Comparison of ENCODE assay signal across 22 mouse cellular contexts in genomic region chr12:27468141-27468540, GRCm38 (mm10).
DNase-seq lines count a peak whose midpoint lies in the region; ATAC-seq and TF ChIP-seq lines count a peak whose summit lies in the region.
"Had no signal": no experiment of that assay in that cellular context is flagged by ENCODE, and none has a peak within 500 bp of the region (broad histone marks: within the 10 kb centered on the region; RNA-seq: fewer than 3 reads in every experiment).

No protein-coding gene starts in this region.

- TF ChIP-seq POLR2A in kidney, adult 2 months (IDR thresholded peaks at IDR 0.05; ENCODE audit: low read depth, low read length) = no peak

- H3K79me2 ChIP-seq in C2C12 (ENCODE audit: control insufficient read depth, insufficient read depth) = no peaks in the 10 kb centered on the region

- H3K27me3 ChIP-seq in C2C12 (ENCODE audit: control insufficient read depth, insufficient read depth, insufficient read length) = no peaks in the 10 kb centered on the region
- no peaks in the 10 kb centered on the region for H3K27me3 ChIP-seq in hindbrain, embryonic 12.5 days
- H3K27me3 ChIP-seq in kidney, adult 2 months (replicated peaks; ENCODE audit: control insufficient read depth, insufficient read depth, low read length) = no peaks in the 10 kb centered on the region
- H3K27me3 ChIP-seq: embryonic facial prominence, embryonic 15.5 days; limb, embryonic 15.5 days; liver, embryonic 15.5 days; midbrain, embryonic 12.5 days; neural tube, embryonic 13.5 days had no signal

- no peak for ATAC-seq in hindbrain, embryonic 12.5 days (ENCODE audit: low FRiP score)
- ATAC-seq: activated CD4-positive, CD25-positive, alpha-beta regulatory T cell, adult 4 months; forebrain, postnatal 0 days had no signal

- H3K36me3 ChIP-seq in C2C12 (ENCODE audit: control insufficient read depth, insufficient read depth) = no peaks in the 10 kb centered on the region
- H3K36me3 ChIP-seq in hindbrain, embryonic 12.5 days = no peaks in the 10 kb centered on the region
- no peaks in the 10 kb centered on the region for H3K36me3 ChIP-seq in kidney, adult 2 months (ENCODE audit: control insufficient read depth, insufficient read depth, low read length)
- H3K36me3 ChIP-seq: embryonic facial prominence, embryonic 15.5 days; forebrain, embryonic 10.5 days; limb, embryonic 15.5 days; liver, embryonic 15.5 days; midbrain, embryonic 12.5 days; neural tube, embryonic 13.5 days had no signal

- no peak for TF ChIP-seq CTCF in C2C12 (IDR thresholded peaks at IDR 0.05; ENCODE audit: control insufficient read depth, insufficient read depth, insufficient read length)
- no peak for TF ChIP-seq CTCF in kidney, adult 2 months (conservative IDR thresholded peaks at IDR 0.05; ENCODE audit: insufficient read depth, insufficient read length, low read depth, low read length)

- peaks cover 14% of the 10 kb centered on the region; the same call in 1 of the 2 replicates for H3K4me1 ChIP-seq in hindbrain, embryonic 12.5 days
- H3K4me1 ChIP-seq in kidney, adult 2 months (ENCODE audit: control insufficient read depth, insufficient read depth, low read length) = no peaks in the 10 kb centered on the region
- H3K4me1 ChIP-seq: liver, embryonic 15.5 days had no signal

- H3K4me3 ChIP-seq in C2C12 (ENCODE audit: insufficient read depth, poor library complexity, severe bottlenecking) = no peak overlapping the region
- no peak overlapping the region for H3K4me3 ChIP-seq in hindbrain, embryonic 12.5 days
- H3K4me3 ChIP-seq in kidney, adult 2 months (ENCODE audit: insufficient read depth, low read depth, low read length) = no peak overlapping the region
- H3K4me3 ChIP-seq: embryonic facial prominence, embryonic 15.5 days; forebrain, embryonic 10.5 days; layer of hippocampus, adult 2 months; limb, embryonic 15.5 days; liver, embryonic 15.5 days; midbrain, embryonic 12.5 days; neural tube, embryonic 13.5 days had no signal

- no peak overlapping the region for H3K9ac ChIP-seq in hindbrain, embryonic 12.5 days
- H3K9ac ChIP-seq: embryonic facial prominence, embryonic 15.5 days; forebrain, postnatal 0 days; limb, embryonic 15.5 days; liver, embryonic 15.5 days; midbrain, embryonic 12.5 days; neural tube, embryonic 13.5 days had no signal

- no peak overlapping the region for H3K4me2 ChIP-seq in hindbrain, embryonic 12.5 days (replicated peaks)
- H3K4me2 ChIP-seq: embryonic facial prominence, embryonic 15.5 days; limb, embryonic 15.5 days; liver, embryonic 15.5 days; midbrain, embryonic 12.5 days; neural tube, embryonic 13.5 days had no signal

- WGBS in hindbrain, embryonic 12.5 days = 94% methylated on average over 3 of the region's 3 CpGs
- 91% methylated on average over 3 of the region's 3 CpGs for WGBS in kidney, adult 2 months

- peak; percentile 15 for DNase-seq in gastrocnemius, postnatal 25 days
- DNase-seq in gastrocnemius, postnatal 14 days = no peak
- peak; percentile 72 for DNase-seq in adipocyte (ENCODE audit: low spot score)
- DNase-seq in mesoderm, embryonic 11.5 days (ENCODE audit: low read depth, low spot score) = peak; percentile 10
- DNase-seq in kidney, adult 2 months = no peak
- DNase-seq: cerebellum, adult 18-20 months; cerebellum, postnatal 36 days; forebrain, postnatal 0 days; kidney, adult 18-20 months; kidney, postnatal 14 days; thymus, postnatal 36 days had no signal

- intact Hi-C loops in gastrocnemius, postnatal 14 days (cut with DNase I; ENCODE audit: low total_unique reads) = no loop called here

- H3ac ChIP-seq in C2C12 (ENCODE audit: control insufficient read depth, insufficient read length, low read depth) = no peak overlapping the region

- no peaks in the 10 kb centered on the region for H3K79me3 ChIP-seq in C2C12 (ENCODE audit: low read depth)

- H3K27ac ChIP-seq in hindbrain, embryonic 12.5 days = no peak overlapping the region
- H3K27ac ChIP-seq in kidney, adult 2 months (ENCODE audit: insufficient read depth, low read depth, low read length) = no peak overlapping the region
- H3K27ac ChIP-seq: embryonic facial prominence, embryonic 15.5 days; forebrain, embryonic 10.5 days; layer of hippocampus, adult 2 months; limb, embryonic 15.5 days; liver, embryonic 15.5 days; macrophage; midbrain, embryonic 12.5 days; neural tube, embryonic 13.5 days had no signal

- no peaks in the 10 kb centered on the region for H3K9me3 ChIP-seq in hindbrain, embryonic 12.5 days (replicated peaks)
- H3K9me3 ChIP-seq: embryonic facial prominence, embryonic 15.5 days; forebrain, embryonic 10.5 days; limb, embryonic 15.5 days; liver, embryonic 15.5 days; midbrain, embryonic 12.5 days; neural tube, embryonic 13.5 days had no signal

TF ChIP-seq in C2C12, 6 proteins besides CTCF, POLR2A, EP300 and RAD21:
- TF ChIP-seq MYOD1 (IDR thresholded peaks at IDR 0.05; ENCODE audit: control insufficient read depth, insufficient read length, low read depth) = peak; percentile 97
- TF ChIP-seq CEBPB (IDR thresholded peaks at IDR 0.05; ENCODE audit: low read depth) = no peak
- peak; percentile 43 for TF ChIP-seq MAX (IDR thresholded peaks at IDR 0.05)
- no peak for TF ChIP-seq MYOG (IDR thresholded peaks at IDR 0.05; ENCODE audit: control insufficient read depth, extremely low read depth, insufficient read length)
- TF ChIP-seq FOSL1 (IDR thresholded peaks at IDR 0.05; ENCODE audit: insufficient read depth, low read length, poor library complexity, severe bottlenecking) = peak; percentile 93
- TF ChIP-seq USF1 (IDR thresholded peaks at IDR 0.05; ENCODE audit: low read depth) = no peak

Comparison
In these comparisons a context has a peak if more than half of its experiments do, and no peak if none do; other contexts are left out.
1. DNase-seq: peak in gastrocnemius, postnatal 25 days (single experiment), adipocyte (single experiment) and mesoderm, embryonic 11.5 days (single experiment); none in gastrocnemius, postnatal 14 days (single experiment) and kidney, adult 2 months (single experiment).